Mouse (Mus musculus): Measurements from ENCODE around the gene Kif2a.
"Not testable (repeated sequence)": the region's sequence is repeated elsewhere in the genome, so short reads cannot be mapped to it uniquely, and the experiment has no call there.

The Kif2a gene

GRCm38 (mm10) chr13:106928296-106928695 is 93.6 kb downstream of the Kif2a start:
- no peak for DNase-seq

- not testable (repeated sequence) for DNase-seq
Observed at GRCm38 (mm10) chr13:106925921-106926320, 96.0 kb downstream of the Kif2a start.

- no peak for DNase-seq
Observed at GRCm38 (mm10) chr13:106918322-106919050, 103.4 kb downstream of the Kif2a start.

- DNase-seq = no peak
Observed at GRCm38 (mm10) chr13:106913125-106913736, 108.7 kb downstream of the Kif2a start.

GRCm38 (mm10) chr13:106910096-106910495 is 111.8 kb downstream of the Kif2a start:
- no peak for DNase-seq

Data from cerebellum, postnatal 36 days (tissue).